Mouse (Mus musculus) cerebellum, adult 11 months (tissue): ENCODE data around the gene Gm20388.
A peak's percentile ranks its signal among the peaks of the same experiment; 100 is the strongest.

Experiments
- DNase-seq: peaks from one replicate; pipeline ENCODE4 v3.0.0; 2022

Gene Gm20388

DNA sequence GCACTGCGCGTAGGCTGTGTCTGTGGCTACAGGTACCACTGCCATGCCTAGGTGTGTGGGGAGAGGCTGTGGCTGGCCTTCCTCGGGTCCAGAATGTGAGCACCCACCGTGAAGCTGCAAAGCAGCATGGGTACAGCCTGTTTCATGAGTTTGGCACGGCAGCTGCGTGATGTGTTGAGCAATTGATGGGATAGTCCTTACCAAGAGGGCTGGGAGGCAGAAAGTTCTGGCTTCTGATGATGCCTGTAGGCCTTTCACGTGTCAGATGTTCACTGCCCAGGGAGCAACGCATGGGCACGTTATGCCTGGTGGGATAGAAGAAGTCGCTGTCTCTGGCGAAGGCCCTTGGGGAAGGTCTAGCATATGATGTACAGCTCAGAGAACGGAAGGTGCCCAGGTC is 4354.0 kb downstream of the Gm20388 start:
- no peak for DNase-seq

DNA sequence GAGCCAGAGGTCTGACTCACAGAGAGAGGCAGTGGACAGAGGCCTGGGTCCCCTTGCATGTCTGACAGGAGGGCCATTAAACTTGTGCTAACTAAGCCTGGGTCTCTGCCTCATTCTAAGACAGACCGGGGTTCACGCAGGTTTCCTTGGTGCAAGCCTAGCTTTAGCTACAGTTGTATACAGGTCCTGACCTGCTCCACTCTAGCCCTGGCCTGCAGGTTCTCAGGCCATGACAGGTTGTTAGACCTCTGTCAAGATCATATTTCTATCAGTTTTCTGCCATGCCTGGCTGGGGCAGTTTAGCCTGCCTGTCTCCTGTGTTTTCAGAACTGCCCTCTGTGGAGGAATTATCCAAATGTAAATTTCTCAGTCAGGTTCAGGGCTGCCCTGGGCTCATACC is 4354.5 kb downstream of the Gm20388 start:
- no peak for DNase-seq

DNA sequence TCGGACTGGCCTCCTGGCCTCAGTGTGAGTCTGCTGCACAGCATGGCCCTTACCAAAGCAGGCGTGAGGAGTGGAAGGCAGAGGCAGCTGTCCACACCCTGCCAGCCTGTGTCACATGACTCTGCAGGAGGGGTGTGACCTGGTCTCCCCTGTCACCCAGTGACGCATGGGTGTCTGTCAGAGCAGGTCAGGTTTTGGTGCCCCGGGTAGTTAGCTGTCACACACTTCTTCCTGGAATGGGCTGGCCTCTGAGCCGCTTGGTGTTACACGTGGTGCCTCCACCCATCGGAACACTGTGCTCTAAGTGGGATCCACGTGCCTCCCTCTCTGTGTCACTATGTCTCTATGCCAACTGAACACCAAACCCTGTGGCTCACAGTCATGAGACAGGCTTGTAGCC is 4355.2 kb downstream of the Gm20388 start:
- DNase-seq: no peak

DNA sequence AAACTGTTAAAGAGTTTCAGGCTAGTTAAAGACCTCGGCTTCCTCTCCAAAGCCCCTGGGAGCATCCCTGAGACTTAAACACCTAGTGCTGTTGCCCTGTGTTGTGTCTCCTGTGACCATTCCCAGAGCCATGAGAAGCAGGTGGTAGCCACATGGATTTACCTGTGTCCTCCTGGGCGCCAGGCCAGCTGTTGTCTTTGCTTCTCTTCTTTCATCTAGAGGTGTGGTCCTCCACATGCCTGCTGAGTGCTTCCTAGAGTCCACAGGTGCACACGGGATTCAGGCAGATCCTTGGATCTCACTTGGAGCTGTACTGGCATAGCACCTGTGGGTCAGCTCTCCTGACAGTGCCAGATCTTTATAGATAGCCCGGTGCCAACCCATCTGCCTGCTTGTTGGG is 4356.6 kb downstream of the Gm20388 start:
- no peak for DNase-seq

DNA sequence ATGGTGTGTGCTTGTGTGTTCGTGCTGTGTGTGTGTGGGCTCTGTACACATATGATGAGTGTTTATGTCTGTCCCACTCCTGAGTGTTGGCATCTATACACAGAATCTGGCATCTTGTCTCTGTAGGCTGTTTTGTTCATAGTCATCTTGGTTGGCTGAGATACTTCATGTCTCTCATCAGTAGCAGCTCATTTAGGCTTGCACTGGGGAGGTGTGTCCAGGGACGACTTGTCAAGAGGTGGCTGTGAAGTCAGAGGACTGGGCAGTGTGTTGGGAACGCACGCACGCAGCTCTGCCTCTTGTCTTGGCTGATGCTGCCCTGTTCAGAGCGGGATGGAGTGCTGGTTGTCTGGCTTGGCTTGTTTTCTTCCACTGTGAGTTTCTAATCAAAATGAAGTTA is 4359.9 kb downstream of the Gm20388 start:
- no peak for DNase-seq

DNA sequence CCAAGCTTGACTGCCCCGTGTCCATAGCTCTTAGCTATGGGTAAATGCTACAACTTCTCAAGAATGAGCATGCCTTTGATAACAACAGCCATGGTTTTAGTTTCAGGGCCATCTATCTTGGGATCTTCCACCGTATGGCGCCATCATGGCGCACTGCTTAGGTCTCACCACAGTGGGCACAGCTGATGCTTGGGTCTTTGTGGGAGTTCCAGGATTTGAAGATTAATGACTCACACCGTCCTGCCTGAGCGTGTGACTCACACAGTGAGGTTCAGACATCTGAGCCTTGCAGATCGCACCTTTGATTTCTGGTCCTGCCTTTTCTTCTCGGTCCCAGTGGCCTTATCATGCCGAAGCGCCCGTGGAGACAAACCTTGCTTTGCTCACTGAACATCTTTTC is 4360.3 kb downstream of the Gm20388 start:
- DNase-seq: no peak

DNA sequence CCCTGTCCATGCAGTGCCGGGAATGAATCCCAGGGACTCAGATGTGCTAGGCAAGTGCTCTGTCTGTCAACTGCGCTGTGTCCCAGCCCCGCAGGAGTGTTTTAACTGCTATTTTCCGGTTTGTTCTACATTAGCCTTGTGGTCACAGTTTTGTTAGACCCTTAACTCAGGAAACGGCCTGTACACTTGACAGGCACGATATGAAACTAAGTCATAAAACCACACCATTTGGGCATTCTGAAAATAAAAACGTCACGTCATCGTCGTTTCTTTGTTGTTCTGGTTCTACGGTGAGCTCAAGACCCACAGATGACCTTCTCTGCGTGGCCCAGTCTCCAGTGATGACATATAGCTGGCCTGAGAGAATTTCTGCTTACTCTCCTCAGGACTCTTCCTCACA is 4360.9 kb downstream of the Gm20388 start:
- no peak for DNase-seq

DNA sequence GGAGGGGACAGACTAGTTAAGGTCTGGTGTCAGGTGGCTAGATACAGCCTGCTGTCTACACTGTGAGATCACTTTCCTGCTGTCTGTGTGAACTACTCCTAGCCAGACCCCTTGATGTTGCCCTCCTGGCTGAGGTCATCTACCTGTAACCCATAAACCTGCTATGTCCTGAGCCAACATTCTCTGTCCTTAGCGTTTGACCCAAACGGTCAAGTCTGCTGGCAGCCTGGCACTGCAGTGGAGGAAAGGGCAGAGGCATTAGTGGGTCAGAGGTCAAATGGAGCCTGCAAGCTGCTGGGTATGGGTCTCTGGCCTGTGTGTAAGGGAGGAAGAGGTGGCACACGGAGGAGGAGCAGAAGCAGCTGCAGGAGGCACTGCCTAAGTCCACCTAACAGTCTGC is 4362.2 kb downstream of the Gm20388 start:
- no peak for DNase-seq

DNA sequence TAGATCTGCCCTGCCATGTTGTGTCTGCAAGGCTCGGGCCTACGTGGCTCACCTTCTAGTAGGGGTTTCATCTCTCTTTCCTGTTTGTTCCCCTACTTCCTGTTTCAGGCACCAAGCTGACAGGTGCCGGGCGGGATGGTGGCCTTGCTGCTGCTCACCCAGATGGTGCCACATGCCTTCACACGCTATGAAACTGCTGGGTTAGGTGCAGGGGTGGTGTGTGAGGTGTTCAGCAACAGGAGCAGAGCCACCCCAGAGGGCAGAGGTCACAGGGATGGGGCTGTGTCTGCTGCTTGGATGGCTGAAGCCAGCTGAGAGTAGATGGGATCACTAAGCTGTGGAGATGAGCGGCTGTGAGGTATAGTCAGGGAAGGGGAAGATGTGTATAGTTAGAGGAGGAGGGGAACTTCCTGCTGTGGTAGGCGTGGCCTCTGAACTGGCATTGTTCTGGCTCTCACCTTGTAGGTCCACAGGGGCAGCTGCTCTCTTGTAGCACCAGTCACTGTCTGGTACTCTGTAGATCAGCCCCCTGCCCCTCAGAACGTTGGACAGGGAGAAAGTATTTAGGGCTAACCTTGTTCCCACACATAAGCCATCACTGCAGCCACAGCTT is 4363.1 kb downstream of the Gm20388 start:
- DNase-seq: no peak

DNA sequence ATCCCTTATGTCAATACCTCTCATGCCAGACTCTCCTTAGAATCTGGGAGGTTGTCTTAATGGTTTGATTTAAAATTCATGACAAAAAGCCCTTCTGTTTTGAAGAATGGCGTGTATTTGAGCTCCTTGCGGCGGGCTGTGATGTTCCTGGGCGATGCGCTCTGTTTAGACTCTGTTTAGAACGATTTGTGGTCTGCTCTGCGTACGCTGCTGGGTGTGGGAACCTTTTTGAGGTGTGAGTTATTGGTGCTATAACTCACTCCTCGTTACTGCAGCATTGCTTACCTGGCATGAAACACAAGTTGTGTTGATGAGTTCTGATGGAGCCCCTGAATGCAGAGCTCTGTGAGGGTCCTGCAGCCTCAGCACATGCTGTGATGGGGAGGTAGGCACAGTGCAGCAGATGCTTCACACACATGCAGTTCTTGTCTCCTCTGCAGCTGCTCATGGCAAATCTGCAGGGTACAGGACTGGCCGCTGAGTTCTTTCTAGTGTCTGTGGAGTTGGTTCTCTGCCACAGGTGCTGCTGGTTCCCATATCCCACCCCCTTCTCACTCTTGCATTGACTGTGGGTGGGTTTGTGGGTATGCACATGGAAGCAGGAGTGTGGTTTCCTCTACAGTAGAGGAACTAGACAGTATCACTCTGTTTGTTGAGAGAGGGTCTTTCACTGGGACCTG is 4363.9 kb downstream of the Gm20388 start:
- no peak for DNase-seq

DNA sequence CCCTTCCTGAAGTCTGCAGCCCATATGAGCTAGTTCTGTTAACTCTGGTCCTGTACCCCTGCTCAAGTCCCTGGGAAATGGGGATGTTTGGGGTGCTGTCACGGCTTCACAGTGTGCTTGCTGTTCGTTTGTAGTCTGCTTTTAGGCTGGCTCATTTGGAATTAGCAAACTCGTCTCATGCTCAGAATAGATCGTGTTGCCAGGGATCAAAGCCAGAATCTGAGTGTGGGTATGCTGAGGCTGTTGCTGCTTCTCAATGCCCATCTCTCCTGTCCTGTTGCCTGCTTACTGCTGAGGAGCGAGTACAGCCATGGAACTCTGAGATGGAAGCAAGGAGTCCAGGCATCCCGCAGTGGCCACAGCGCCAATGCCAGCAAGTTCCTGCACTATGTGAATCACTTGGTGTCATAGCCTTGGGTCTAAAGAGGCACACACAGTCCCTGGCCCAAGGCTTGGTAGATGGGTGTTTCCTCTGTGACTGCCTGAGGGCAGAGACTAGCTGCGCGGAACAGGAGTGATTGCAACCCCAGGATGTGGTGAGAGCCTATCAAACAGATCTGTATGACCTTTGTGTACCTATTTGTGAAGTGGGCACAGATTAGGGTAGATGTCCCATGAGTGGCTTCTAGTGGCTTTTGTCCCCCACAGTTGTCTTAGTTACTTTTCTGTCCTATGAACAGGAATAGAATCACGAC is 4364.9 kb downstream of the Gm20388 start:
- DNase-seq: no peak

DNA sequence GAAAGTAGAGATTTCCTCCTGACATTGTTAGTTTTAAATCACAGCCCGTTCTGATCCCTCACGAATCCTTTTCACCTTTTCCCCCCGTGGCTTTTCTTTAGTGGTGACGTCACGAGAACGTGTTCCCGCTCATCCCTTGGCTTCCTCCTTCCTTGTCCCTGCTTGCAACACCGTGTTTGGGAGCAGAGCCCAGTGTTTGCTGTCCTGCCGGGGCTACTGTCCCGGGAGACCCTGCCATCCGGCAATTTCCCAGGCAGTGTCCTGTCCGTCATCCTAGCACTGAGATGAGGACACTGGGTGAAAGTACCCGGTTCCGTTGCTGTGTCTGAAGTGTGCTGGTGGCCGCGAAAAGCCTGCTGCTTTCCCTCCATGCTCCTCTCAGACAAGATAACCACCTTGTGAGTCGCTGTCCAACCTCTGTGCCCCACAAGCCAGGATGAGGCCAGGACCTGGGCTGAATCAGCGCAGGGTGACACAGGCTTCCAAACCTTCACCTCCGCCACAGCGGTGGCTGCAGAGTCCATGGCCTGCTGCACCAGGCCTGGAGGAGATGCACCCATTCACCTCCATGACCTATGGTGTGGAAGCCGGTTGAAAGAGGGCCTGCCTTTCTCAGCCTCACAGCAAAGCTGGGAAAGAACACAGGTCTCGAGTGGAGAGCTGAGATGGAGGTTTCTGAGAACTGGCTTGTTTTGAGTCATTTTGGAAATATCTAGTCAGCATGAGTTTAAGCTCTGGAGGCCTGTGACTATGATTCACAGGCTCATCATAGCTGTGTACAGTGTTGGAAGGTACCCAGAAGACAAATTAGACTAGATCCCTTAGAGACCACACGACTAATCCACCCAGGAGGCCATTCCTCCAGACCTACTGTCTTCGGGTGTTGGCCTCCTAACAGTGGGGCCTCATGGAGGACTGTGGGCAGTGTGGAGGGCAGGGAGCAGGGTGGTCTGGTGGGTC is 4367.6 kb downstream of the Gm20388 start:
- no peak for DNase-seq

DNA sequence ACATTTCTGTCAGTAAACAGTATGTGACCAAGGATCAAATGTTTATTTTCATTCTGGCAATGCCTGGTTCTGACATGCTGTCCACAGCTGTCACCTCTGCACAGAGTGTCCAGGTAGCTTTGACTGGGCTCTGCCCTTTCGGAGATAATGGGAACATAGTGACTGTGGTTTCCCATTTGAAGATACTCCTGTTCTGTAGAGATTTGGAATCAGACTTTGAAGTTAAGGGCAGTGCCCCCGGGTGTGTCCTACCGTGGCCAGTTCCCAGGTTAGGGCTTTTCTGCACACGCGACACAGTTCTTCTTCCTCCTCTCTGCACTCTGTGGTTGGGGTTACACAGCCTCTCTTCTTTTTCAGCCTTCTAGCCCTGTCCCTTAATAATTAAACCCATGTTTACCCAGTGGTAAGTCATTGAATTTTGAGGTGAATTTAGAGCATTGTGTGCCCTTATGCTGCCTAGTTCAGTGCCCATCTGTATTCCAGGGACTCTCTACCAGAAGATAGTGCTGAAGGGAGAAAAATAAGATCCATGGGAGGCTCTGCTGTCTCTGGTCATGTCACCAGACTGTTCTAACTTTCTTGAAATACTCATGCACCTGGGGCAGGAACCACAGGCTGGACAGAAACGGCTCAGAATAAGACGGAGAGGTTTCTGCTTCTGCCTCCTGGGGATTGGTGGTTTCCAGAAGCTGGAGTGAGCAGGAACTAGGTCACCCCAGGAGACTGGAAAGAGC is 4368.5 kb downstream of the Gm20388 start:
- DNase-seq: no peak

DNA sequence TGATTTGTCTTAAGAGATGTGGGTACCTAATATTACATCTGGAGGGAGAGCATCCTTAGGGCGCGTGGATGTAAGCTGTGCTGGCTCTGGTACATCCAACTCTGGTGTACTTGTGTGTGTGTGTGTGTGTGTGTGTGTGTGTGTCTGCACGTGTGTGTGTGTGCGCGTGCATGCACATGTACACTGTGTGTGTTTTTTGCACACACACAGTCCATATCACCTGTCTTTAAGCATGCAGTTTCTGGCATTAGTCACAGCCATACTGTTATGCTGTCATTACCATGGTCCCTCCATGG is 4369.0 kb downstream of the Gm20388 start:
- DNase-seq: no peak

DNA sequence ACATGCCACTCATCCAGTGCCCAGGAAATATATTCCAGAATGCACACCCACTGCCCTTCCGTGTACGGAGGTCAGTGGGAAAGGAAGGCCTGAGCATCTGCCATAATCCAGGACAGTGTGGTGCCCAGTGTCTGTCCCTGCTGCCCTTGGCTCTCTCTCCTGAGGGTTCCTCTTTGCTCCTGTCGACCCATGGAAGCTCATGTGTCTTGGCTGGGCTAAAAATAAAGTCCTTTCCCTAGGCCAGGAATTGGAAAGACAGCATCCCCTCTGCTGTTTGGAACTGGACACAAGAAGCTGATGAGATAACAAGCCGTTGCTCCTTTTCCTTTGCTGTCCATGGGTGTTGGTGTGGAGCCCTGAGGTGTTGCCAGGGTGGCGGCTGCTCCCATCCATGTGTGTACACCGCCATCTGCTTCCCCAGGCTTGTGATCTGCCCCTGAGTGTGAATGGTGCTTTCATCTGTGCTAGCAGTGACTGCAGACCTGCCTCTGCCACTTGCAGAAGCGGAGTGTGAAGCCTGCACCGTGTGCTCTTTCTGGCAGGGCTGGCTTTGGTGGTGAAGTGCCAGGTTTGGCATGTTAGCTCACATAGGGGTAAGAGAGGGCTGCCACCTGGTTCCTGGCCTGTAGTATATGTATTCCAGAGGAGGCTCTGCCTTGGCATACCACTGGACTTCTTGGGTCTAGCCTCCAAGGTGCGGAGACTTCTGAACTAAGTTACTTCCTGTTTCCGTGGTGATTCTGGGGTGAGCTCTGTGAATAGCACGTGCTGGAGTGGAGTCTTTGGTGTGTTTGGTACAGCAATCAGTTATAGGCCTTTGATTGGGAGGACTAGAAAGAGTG is 4371.3 kb downstream of the Gm20388 start:
- DNase-seq: peak; percentile 54

DNA sequence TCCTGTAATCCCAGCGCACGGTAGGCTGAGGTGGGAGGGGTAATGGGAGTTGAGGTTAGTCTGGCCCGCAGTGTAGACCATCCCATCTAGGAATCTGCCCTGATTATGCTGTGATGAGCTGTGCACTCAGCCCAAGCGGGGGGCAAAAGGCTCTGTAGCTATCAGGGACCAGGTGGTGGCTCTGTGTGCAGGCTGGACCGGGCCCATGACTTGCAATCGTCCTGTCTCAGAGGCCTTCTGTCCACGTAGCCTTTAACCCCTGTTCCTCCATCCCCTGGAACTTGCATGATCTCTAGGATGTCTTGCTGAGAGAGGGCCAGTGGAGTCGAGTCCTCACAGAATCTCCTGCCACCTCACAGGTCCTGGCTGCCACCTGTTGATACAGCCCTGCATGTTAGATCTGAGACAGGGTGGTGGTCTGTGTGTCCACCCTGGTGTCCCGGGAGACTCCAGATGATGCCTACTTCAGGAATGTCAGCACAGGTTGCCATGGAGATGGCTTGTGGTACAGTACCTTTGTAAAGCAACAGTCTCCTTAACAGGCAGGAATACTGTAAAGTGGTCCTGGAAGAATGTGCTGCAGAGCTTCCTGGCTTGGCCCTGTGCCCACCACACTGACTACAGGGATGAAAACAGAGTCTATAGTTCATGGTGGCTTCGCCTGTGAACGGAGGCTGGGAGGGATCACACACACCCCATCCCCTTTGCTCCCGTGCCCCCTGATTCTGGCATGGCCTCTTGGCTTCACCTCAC is 4372.4 kb downstream of the Gm20388 start:
- no peak for DNase-seq

DNA sequence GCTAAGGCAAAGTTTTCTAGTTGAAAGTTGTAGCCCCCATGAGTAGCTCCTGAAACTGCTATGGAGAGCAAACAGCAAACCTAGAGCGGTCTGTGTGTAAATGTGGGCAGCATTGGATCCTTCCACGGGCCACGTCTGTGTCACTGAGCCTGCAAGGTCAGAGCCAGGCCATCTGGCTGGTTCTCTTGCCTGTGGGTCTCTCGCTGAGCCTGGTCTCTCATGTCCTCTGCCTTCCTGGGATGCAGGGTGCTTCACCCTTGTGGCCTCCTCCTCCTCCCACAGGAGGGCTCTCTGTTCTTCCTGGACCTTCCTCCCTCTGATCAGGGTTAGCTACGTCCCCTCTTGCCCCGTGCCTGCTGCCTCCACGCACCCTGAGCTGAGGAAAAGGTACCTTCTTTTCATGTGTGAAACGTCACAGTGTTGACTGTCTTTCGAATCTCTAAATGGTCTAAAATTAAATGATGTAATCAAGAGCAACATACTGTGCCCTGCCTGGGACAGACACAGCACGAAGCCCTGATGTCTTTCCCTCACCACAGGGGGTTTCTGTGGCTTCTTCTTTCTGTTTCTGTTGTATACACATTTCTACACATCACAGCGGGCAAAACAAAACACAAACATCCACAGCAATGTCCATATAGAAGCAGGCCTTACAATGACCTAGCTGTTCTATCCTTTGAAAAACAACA is 4373.1 kb downstream of the Gm20388 start:
- DNase-seq: no peak

DNA sequence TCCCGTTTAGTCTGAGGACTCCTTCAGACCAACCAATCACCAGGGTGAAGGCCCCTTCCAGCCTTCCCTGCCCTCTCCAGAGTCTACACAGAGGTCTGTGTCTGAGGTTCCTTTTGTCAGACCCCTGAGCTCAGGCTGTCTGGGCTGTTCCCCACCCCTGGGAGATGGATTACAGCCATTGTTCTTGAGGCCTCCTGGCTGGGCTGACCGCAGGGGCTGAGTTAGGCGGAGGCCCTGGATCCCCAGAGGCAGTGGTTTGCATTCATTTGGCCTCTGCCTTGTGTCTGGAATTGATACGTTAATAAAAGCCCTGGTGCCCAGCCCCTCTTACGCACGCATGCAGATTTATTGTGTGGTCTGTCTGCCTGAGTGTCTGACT is 4373.7 kb downstream of the Gm20388 start:
- DNase-seq: no peak

DNA sequence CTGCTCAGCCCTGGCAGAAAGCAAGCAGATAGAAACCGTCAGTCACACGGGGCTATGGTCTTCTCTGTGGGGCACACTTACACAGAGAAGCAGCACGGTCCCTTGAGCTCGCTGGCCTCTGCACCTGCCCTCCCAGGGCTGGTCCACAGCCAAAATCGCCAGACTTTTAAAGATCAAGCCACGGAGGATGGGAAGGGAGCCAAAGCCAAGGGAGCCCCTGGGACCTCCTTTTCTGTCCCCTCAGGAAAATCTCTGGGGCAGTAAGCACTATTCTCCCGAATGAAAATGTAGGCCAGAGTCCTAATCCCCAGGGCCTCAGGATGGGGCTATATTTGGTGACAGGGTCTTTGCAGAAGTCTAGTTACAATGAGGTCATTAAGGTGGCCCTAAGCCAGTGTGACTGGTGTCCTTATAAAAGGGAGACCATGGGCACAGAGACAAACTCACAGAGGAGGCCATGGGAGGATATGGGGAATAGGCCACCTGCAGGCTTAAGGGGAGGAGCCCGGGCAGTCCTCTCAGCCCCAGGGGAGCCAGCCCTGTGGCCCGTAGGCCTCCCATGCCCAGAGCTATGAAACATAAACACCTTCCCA is 4374.4 kb downstream of the Gm20388 start:
- peak; percentile 67 for DNase-seq
